Mouse (Mus musculus): ENCODE measurements around the gene Incenp. TPM values are rescaled to one million over a fixed set of nuclear protein-coding genes. Genes with fewer than 3 reads are reported as not detected.
"Not testable (repeated sequence)": the region's sequence is repeated elsewhere in the genome, so short reads cannot be mapped to it uniquely, and the experiment has no call there.

Gene Incenp
- polyA plus RNA-seq, 1 experiment = 26.0 TPM

GRCm38 (mm10) chr19:9865466-9865865 lies 33.9 kb downstream of the Incenp start:
- TF ChIP-seq POLR2A (IDR thresholded peaks at IDR 0.05; ENCODE audit: borderline replicate concordance, extremely low read depth, insufficient read depth, insufficient read length, poor library complexity, severe bottlenecking) (no peak), CTCF (IDR thresholded peaks at IDR 0.05; ENCODE audit: borderline replicate concordance, extremely low read depth, insufficient read depth, insufficient read length) (no peak)

GRCm38 (mm10) chr19:9864856-9865255 lies 34.5 kb downstream of the Incenp start:
- DNase-seq (ENCODE audit: low read depth) = no peak
- TF ChIP-seq POLR2A (IDR thresholded peaks at IDR 0.05; ENCODE audit: borderline replicate concordance, extremely low read depth, insufficient read depth, insufficient read length, poor library complexity, severe bottlenecking) (no peak), CTCF (IDR thresholded peaks at IDR 0.05; ENCODE audit: borderline replicate concordance, extremely low read depth, insufficient read depth, insufficient read length) (no peak)

More at GRCm38 (mm10) chr19:9865466-9865865, 33.9 kb downstream of the Incenp start:
- DNase-seq (ENCODE audit: low read depth) = no peak

GRCm38 (mm10) chr19:9860821-9861220 lies 38.5 kb downstream of the Incenp start:
- DNase-seq (ENCODE audit: low read depth) = not testable (repeated sequence)

GRCm38 (mm10) chr19:9849368-9850075 lies 49.8 kb downstream of the Incenp start:
- not testable (repeated sequence) for DNase-seq (ENCODE audit: low read depth)

GRCm38 (mm10) chr19:9847262-9847661 lies 52.1 kb downstream of the Incenp start, which contains the start of gene Scgb2a2:
Gene Scgb2a2, plus strand, starts transcription at chr19:9847562.
- no peak for TF ChIP-seq POLR2A (IDR thresholded peaks at IDR 0.05; ENCODE audit: borderline replicate concordance, extremely low read depth, insufficient read depth, insufficient read length, poor library complexity, severe bottlenecking)
- TF ChIP-seq CTCF (IDR thresholded peaks at IDR 0.05; ENCODE audit: borderline replicate concordance, extremely low read depth, insufficient read depth, insufficient read length) = no peak
- DNase-seq (ENCODE audit: low read depth) = no peak

- TF ChIP-seq POLR2A (IDR thresholded peaks at IDR 0.05; ENCODE audit: borderline replicate concordance, extremely low read depth, insufficient read depth, insufficient read length, poor library complexity, severe bottlenecking) = no peak
- TF ChIP-seq CTCF (IDR thresholded peaks at IDR 0.05; ENCODE audit: borderline replicate concordance, extremely low read depth, insufficient read depth, insufficient read length) = no peak
- no peak for DNase-seq (ENCODE audit: low read depth)
Measured at GRCm38 (mm10) chr19:9837341-9837715, 62.0 kb downstream of the Incenp start.

GRCm38 (mm10) chr19:9836581-9837340 lies 62.6 kb downstream of the Incenp start:
- TF ChIP-seq CTCF (IDR thresholded peaks at IDR 0.05; ENCODE audit: borderline replicate concordance, extremely low read depth, insufficient read depth, insufficient read length) = peak; percentile 19; the same call in 1 of the 2 replicates
- DNase-seq (ENCODE audit: low read depth) = not testable (repeated sequence)

Other genes with a start within 250 kb of the Incenp start
- not detected in 2 replicates for gene Scgb2a2, start 52.0 kb downstream of the Incenp start, polyA plus RNA-seq (2012; rRNA removed)
- gene Fth1, start 81.0 kb upstream of the Incenp start, polyA plus RNA-seq (2012; rRNA removed) = 574 and 777 TPM in 2 replicates
- 1.2 and 1.4 TPM in 2 replicates for gene Best1, start 102.1 kb upstream of the Incenp start, polyA plus RNA-seq (2012; rRNA removed)
- 19.5 and 20.0 TPM in 2 replicates for gene Rab3il1, start 102.1 kb upstream of the Incenp start, polyA plus RNA-seq (2012; rRNA removed)
- gene Fads3, start 142.0 kb upstream of the Incenp start, polyA plus RNA-seq (2012; rRNA removed) = 42.8 and 44.8 TPM in 2 replicates
- 195 and 216 TPM in 2 replicates for gene Fads2, start 202.2 kb upstream of the Incenp start, polyA plus RNA-seq (2012; rRNA removed)